Mouse (Mus musculus) CH12.LX (cell line): Measurements from ENCODE around the gene Rbm6. TPM values are rescaled to one million over a fixed set of nuclear protein-coding genes. Genes with fewer than 3 reads are reported as not detected.

ENCODE experiments used
- DNase-seq: peaks from one replicate; pipeline ENCODE4 v3.0.0-alpha.2; 2013; ENCODE audit errors: extremely low read depth
- H3K27ac ChIP-seq: 2 replicates; pipeline ENCODE4 v1.5.1; 2012; ENCODE audit warnings: low read depth, mild to moderate bottlenecking, control low read depth, moderate library complexity; ENCODE audit not compliant: insufficient read depth
- H3K27me3 ChIP-seq: replicated peaks from 2 replicates; pipeline ENCODE3; 2012; ENCODE audit warnings: inconsistent platforms
- H3K36me3 ChIP-seq, 2 experiments: replicated peaks in 1 of 2; 2 replicates each; pipeline versions ENCODE3 to v1.6.1; 2012; ENCODE audit warnings: inconsistent platforms in 1 of 2, low read length in 1 of 2, mild to moderate bottlenecking in 1 of 2, mixed read lengths in 1 of 2, moderate library complexity in 1 of 2; ENCODE audit not compliant: control insufficient read depth in 1 of 2, insufficient read depth in 1 of 2
- H3K4me1 ChIP-seq, 2 experiments: 2 replicates each; pipeline ENCODE4 v1.6.1; 2012; ENCODE audit warnings: inconsistent platforms in 1 of 2, moderate library complexity in 1 of 2; ENCODE audit not compliant: insufficient read depth in 2 of 2, control insufficient read depth in 1 of 2
- H3K4me2 ChIP-seq: 2 replicates; pipeline ENCODE4 v1.6.1; 2012; ENCODE audit warnings: low read depth, mild to moderate bottlenecking, control low read depth; ENCODE audit not compliant: poor library complexity, insufficient read depth, severe bottlenecking
- H3K4me3 ChIP-seq, 3 experiments: fragments of 150-350 bp in 1 of 3; sonication (generic) in 1 of 3; replicated peaks in 1 of 3; 2 replicates each; pipeline versions ENCODE3 to v1.5.1; 2011 to 2012; ENCODE audit warnings: low read depth in 2 of 3, low read length in 2 of 3, mild to moderate bottlenecking in 2 of 3, moderate library complexity in 2 of 3, control low read depth in 1 of 3, improper control_type of control experiment in 1 of 3, inconsistent platforms in 1 of 3, mixed read lengths in 1 of 3; ENCODE audit not compliant: poor library complexity in 1 of 3
- H3K79me2 ChIP-seq: replicated peaks from 2 replicates; pipeline ENCODE4 v1.6.1; 2012; ENCODE audit warnings: mild to moderate bottlenecking, moderate library complexity; ENCODE audit not compliant: control insufficient read depth, poor library complexity, insufficient read depth, severe bottlenecking; ENCODE audit errors: extremely low read depth
- H3K9ac ChIP-seq: 2 replicates; pipeline ENCODE4 v1.6.1; 2012; ENCODE audit warnings: low read depth, mild to moderate bottlenecking, control low read depth, moderate library complexity; ENCODE audit not compliant: insufficient read depth
- H3K9me3 ChIP-seq: replicated peaks from 2 replicates; pipeline ENCODE3; 2012; ENCODE audit warnings: low read length, inconsistent platforms, mixed read lengths
- BHLHE40 ChIP-seq: IDR thresholded peaks from 2 replicates; pipeline ENCODE4 v1.6.1; 2011; ENCODE audit warnings: mild to moderate bottlenecking, low read depth, low read length, improper control_type of control experiment
- CHD1 ChIP-seq: IDR thresholded peaks from 2 replicates; pipeline ENCODE4 v1.6.1; 2012; ENCODE audit warnings: low read depth, low read length, improper control_type of control experiment, inconsistent platforms
- CHD2 ChIP-seq: IDR thresholded peaks from 2 replicates; pipeline ENCODE4 v1.6.1; 2011; ENCODE audit warnings: low read length, improper control_type of control experiment
- CTCF ChIP-seq, 2 experiments: IDR thresholded peaks in 1 of 2; conservative IDR thresholded peaks in 1 of 2; 2 replicates each; pipeline ENCODE4 v1.5.1; 2011 to 2012; ENCODE audit warnings: low read depth in 2 of 2, low read length in 2 of 2, improper control_type of control experiment in 1 of 2, inconsistent platforms in 1 of 2, mild to moderate bottlenecking in 1 of 2, moderate library complexity in 1 of 2
- E2F4 ChIP-seq: IDR thresholded peaks from 2 replicates; pipeline ENCODE4 v1.6.1; 2011; ENCODE audit warnings: low read depth, low read length, improper control_type of control experiment; ENCODE audit not compliant: insufficient replicate concordance
- EP300 ChIP-seq: IDR thresholded peaks from 2 replicates; pipeline ENCODE4 v1.6.1; 2011; ENCODE audit warnings: low read length, improper control_type of control experiment
- ETS1 ChIP-seq: conservative IDR thresholded peaks from 2 replicates; pipeline ENCODE4 v1.6.1; 2012; ENCODE audit warnings: low read depth, mild to moderate bottlenecking, inconsistent platforms, low read length, improper control_type of control experiment, moderate library complexity
- GABPA ChIP-seq: IDR thresholded peaks from 2 replicates; pipeline ENCODE4 v1.6.1; 2012; ENCODE audit warnings: low read depth, low read length, improper control_type of control experiment, inconsistent platforms; ENCODE audit not compliant: insufficient replicate concordance
- HCFC1 ChIP-seq: IDR thresholded peaks from 2 replicates; pipeline ENCODE4 v1.6.1; 2012; ENCODE audit warnings: low read depth, mild to moderate bottlenecking, inconsistent platforms, low read length, improper control_type of control experiment
- JUN ChIP-seq: IDR thresholded peaks from 2 replicates; pipeline ENCODE4 v1.6.1; 2011; ENCODE audit warnings: low read depth, mild to moderate bottlenecking, low read length, improper control_type of control experiment, moderate library complexity; ENCODE audit not compliant: insufficient read depth
- JUND ChIP-seq: conservative IDR thresholded peaks from 2 replicates; pipeline ENCODE4 v1.6.1; 2011; ENCODE audit warnings: low read depth, low read length, improper control_type of control experiment
- MAX ChIP-seq: IDR thresholded peaks from 2 replicates; pipeline ENCODE4 v1.6.1; 2011; ENCODE audit warnings: low read length, improper control_type of control experiment
- MAZ ChIP-seq: IDR thresholded peaks from 2 replicates; pipeline ENCODE4 v1.6.1; 2012; ENCODE audit warnings: low read depth, mild to moderate bottlenecking, inconsistent platforms, low read length, improper control_type of control experiment, moderate library complexity
- MEF2A ChIP-seq: IDR thresholded peaks from 2 replicates; pipeline ENCODE4 v1.6.1; 2014; ENCODE audit warnings: low read depth, mild to moderate bottlenecking, inconsistent platforms, low read length, improper control_type of control experiment, borderline replicate concordance
- MXI1 ChIP-seq: IDR thresholded peaks from 2 replicates; pipeline ENCODE4 v1.6.1; 2011; ENCODE audit warnings: mild to moderate bottlenecking, low read depth, low read length, improper control_type of control experiment
- MYC ChIP-seq: IDR thresholded peaks from 2 replicates; pipeline ENCODE4 v1.6.1; 2011; ENCODE audit warnings: low read depth, mild to moderate bottlenecking, improper control_type of control experiment, low read length
- NELFE ChIP-seq: IDR thresholded peaks from 2 replicates; pipeline ENCODE4 v1.6.1; 2011; ENCODE audit warnings: low read depth, low read length, improper control_type of control experiment
- NRF1 ChIP-seq: IDR thresholded peaks from 2 replicates; pipeline ENCODE4 v1.6.1; 2014; ENCODE audit warnings: low read depth, mild to moderate bottlenecking, inconsistent platforms, low read length, improper control_type of control experiment, moderate library complexity
- PAX5 ChIP-seq: IDR thresholded peaks from 2 replicates; pipeline ENCODE4 v1.6.1; 2012; ENCODE audit warnings: low read length, inconsistent platforms, mixed read lengths
- POLR2A ChIP-seq: IDR thresholded peaks from 2 replicates; pipeline ENCODE4 v1.6.1; 2011; ENCODE audit warnings: low read depth, mild to moderate bottlenecking, improper control_type of control experiment, low read length
- POLR2AphosphoS2 ChIP-seq: IDR thresholded peaks from 2 replicates; pipeline ENCODE4 v1.6.1; 2011; ENCODE audit warnings: low read depth, low read length, improper control_type of control experiment
- RAD21 ChIP-seq: IDR thresholded peaks from 2 replicates; pipeline ENCODE4 v1.6.1; 2011; ENCODE audit warnings: low read depth, mild to moderate bottlenecking, low read length, improper control_type of control experiment, moderate library complexity
- RCOR1 ChIP-seq: conservative IDR thresholded peaks from 2 replicates; pipeline ENCODE4 v1.6.1; 2012; ENCODE audit warnings: low read depth, mild to moderate bottlenecking, inconsistent platforms, low read length, improper control_type of control experiment
- SIN3A ChIP-seq: IDR thresholded peaks from 2 replicates; pipeline ENCODE4 v1.6.1; 2012; ENCODE audit warnings: low read length, improper control_type of control experiment, inconsistent platforms
- TBP ChIP-seq: conservative IDR thresholded peaks from 2 replicates; pipeline ENCODE4 v1.6.1; 2011; ENCODE audit warnings: low read depth, low read length, improper control_type of control experiment
- TCF12 ChIP-seq: IDR thresholded peaks from 2 replicates; pipeline ENCODE4 v1.6.1; 2014; ENCODE audit warnings: low read depth, mild to moderate bottlenecking, inconsistent platforms, low read length, improper control_type of control experiment
- UBTF ChIP-seq: IDR thresholded peaks from 2 replicates; pipeline ENCODE4 v1.6.1; 2012; ENCODE audit warnings: low read depth, mild to moderate bottlenecking, inconsistent platforms, low read length, improper control_type of control experiment, moderate library complexity
- ZC3H11A ChIP-seq: IDR thresholded peaks from 2 replicates; pipeline ENCODE4 v1.6.1; 2012; ENCODE audit warnings: low read depth, mild to moderate bottlenecking, inconsistent platforms, low read length, improper control_type of control experiment
- ZKSCAN1 ChIP-seq: IDR thresholded peaks from 2 replicates; pipeline ENCODE4 v1.6.1; 2012; ENCODE audit warnings: low read depth, inconsistent platforms, low read length, improper control_type of control experiment, borderline replicate concordance
- ZMIZ1 ChIP-seq: IDR thresholded peaks from 2 replicates; pipeline ENCODE4 v1.6.1; 2012; ENCODE audit warnings: low read depth, mild to moderate bottlenecking, inconsistent platforms, low read length, improper control_type of control experiment
- ZNF384 ChIP-seq: IDR thresholded peaks from 2 replicates; pipeline ENCODE4 v1.6.1; 2012; ENCODE audit warnings: low read depth, low read length, improper control_type of control experiment, inconsistent platforms
- dilution Hi-C: fragments of 300-500 bp; cut with MboI; formaldehyde crosslinking; loops from 2 replicates; pipeline ENCODE4 v1.14.3; 2020; ENCODE audit warnings: low sequenced_read_pairs; ENCODE audit not compliant: extremely low pct_unique_long_range_greater_than_20kb, extremely low pct_ligation_motif_present
- in situ Hi-C: fragments of 300-500 bp; cut with MboI; formaldehyde crosslinking; loops from 3 replicates; pipeline ENCODE4 v1.14.3; 2019; ENCODE audit warnings: low sequenced_read_pairs, low pct_ligation_motif_present, low pct_unique_long_range_greater_than_20kb, mixed read lengths
- polyA plus RNA-seq: library from polyadenylated mRNA; unstranded; fragments of >175 nt; gene quantifications from 2 replicates; pipeline ENCODE4 v1.2.1, GENCODE M21; 2012; ENCODE audit warnings: low read depth; ENCODE audit not compliant: insufficient read length
- total RNA-seq, 2 experiments: library from RNA; depleted of rRNA; stranded (reverse); fragments of 300-350 nt in 1 of 2; fragments of >200 nt in 1 of 2; gene quantifications; 2 replicates each; pipeline ENCODE4 v1.2.3; 2012 to 2014

Gene Rbm6
- total and polyA plus RNA-seq, 3 experiments = 39.1 to 56.6 (median 43.3) TPM

- H3K27ac ChIP-seq = no peak within 1 kb of the TSS
- no peak for DNase-seq
- H3K27me3 ChIP-seq = peaks cover 27% of the 10 kb centered on the region
- H3K4me3 ChIP-seq = no peak within 1 kb of the TSS
- no peak for TF ChIP-seq ZMIZ1
- TF ChIP-seq GABPA = no peak
- TF ChIP-seq E2F4 = no peak
- no peak for TF ChIP-seq NELFE
- no peak for TF ChIP-seq MAX
- TF ChIP-seq TCF12 = no peak
- TF ChIP-seq HCFC1 = no peak
- no peaks in the 10 kb centered on the region for H3K79me2 ChIP-seq
- dilution Hi-C loops = no loop called here
- in situ Hi-C loops = no loop called here
- no peak within 1 kb of the TSS for H3K9ac ChIP-seq
- peaks cover 3 to 9% of the 10 kb centered on the region in 2 experiments; a peak in 2 of 4 replicates for H3K4me1 ChIP-seq
- no peaks in the 10 kb centered on the region for H3K9me3 ChIP-seq
- H3K4me2 ChIP-seq = peak within 1 kb of the TSS; percentile 39; the same call in 1 of the 2 replicates
- peaks cover 18 to 23% of the 10 kb centered on the region in 2 experiments for H3K36me3 ChIP-seq
Observed at GRCm38 (mm10) chr9:107906252-107906966, 33.4 kb upstream of the Rbm6 start, which contains the start of gene Mst1r. Gene Mst1r (plus strand): TSS chr9:107906873.

- Histone ChIP-seq H3K4me2 (no peak overlapping the region), H3K4me3 (no peak overlapping the region), H3K9ac (no peak overlapping the region), H3K27ac (no peak overlapping the region), H3K4me1 (peaks cover 8 to 26% of the 10 kb centered on the region in 2 experiments; a peak in 3 of 4 replicates), H3K9me3 (no peaks in the 10 kb centered on the region), H3K27me3 (peaks cover 13% of the 10 kb centered on the region), H3K36me3 (peaks cover 25 to 36% of the 10 kb centered on the region in 2 experiments), H3K79me2 (no peaks in the 10 kb centered on the region)
- in situ Hi-C loops = no loop called here
- DNase-seq = peak; percentile 86
- dilution Hi-C loops = no loop called here
- TF ChIP-seq POLR2A = no peak
- TF ChIP-seq ZNF384 = no peak
- no peak for TF ChIP-seq NRF1
- TF ChIP-seq ETS1 = no peak
- no peak for TF ChIP-seq CHD1
- no peak for TF ChIP-seq MXI1
- TF ChIP-seq JUND = no peak; the same call in 1 of the 2 replicates
- no peak for TF ChIP-seq HCFC1
- TF ChIP-seq ZC3H11A = peak; percentile 71
- no peak for TF ChIP-seq JUN
- peak; percentile 83 to 99 for TF ChIP-seq CTCF (conservative IDR thresholded peaks at IDR 0.05 in 1 of 2, IDR thresholded peaks at IDR 0.05 in 1 of 2; ENCODE audit: low read depth in 2 of 2, low read length in 2 of 2)
- TF ChIP-seq MYC = 0 out of 2 replicates have a peak, but pooled peaks have one; percentile 57
- TF ChIP-seq MAZ = peak; percentile 66; the same call in 1 of the 2 replicates
- TF ChIP-seq CHD2 = no peak
- peak; percentile 66; the same call in 1 of the 2 replicates for TF ChIP-seq NELFE
- TF ChIP-seq BHLHE40 = no peak
- no peak for TF ChIP-seq MAX
- TF ChIP-seq EP300 = no peak
- TF ChIP-seq RAD21 = peak; percentile 98
- TF ChIP-seq MEF2A = no peak; the same call in 1 of the 2 replicates
- TF ChIP-seq E2F4 = no peak
- no peak for TF ChIP-seq UBTF
- TF ChIP-seq RCOR1 = no peak
- no peak for TF ChIP-seq PAX5
- TF ChIP-seq POLR2AphosphoS2 = no peak
- TF ChIP-seq ZMIZ1 = no peak
- no peak for TF ChIP-seq TBP
- TF ChIP-seq ZKSCAN1 = no peak
- peak; percentile 53; the same call in 1 of the 2 replicates for TF ChIP-seq SIN3A
Observed at GRCm38 (mm10) chr9:107904726-107905125, 31.7 kb upstream of the Rbm6 start.
